Mouse (Mus musculus): ENCODE data around the gene Epb41. TPM values are rescaled to one million over a fixed set of nuclear protein-coding genes. Genes with fewer than 3 reads are reported as not detected.

The Epb41 gene
- total RNA-seq (2014; rRNA removed) (70.4 and 77.1 TPM in 2 replicates), polyA plus RNA-seq (2015; fragmentation: Nextera tagmentation; extraction: Ambion mirVana) (29.4 and 29.9 TPM in 2 replicates)

GRCm38 (mm10) chr4:132074933-132075769 is at the start of gene Epb41:
Gene Epb41 (minus strand): TSS chr4:132075321.
- DNase-seq (ENCODE audit: low spot score) (peak; percentile 84), ATAC-seq (ENCODE audit: low FRiP score) (peak; percentile 84)
- Histone ChIP-seq H3K4me3 (ENCODE audit: low read depth, low read length) (peak within 1 kb of the TSS; percentile 62), H3K9me3 (ENCODE audit: low read length) (no peaks in the 10 kb centered on the region), H3K4me1 (ENCODE audit: insufficient read depth, low read length) (0 out of 2 replicates have a peak, but pooled peaks cover 2% of the 10 kb centered on the region), H3K27me3 (ENCODE audit: insufficient read depth, low read length) (no peaks in the 10 kb centered on the region), H3K9ac (replicated peaks; ENCODE audit: low read length, poor library complexity, severe bottlenecking) (peak within 1 kb of the TSS; percentile 54), H3K36me3 (ENCODE audit: insufficient read depth, low read length) (no peaks in the 10 kb centered on the region), H3K4me2 (ENCODE audit: low read depth, low read length, poor library complexity, severe bottlenecking) (peak within 1 kb of the TSS; percentile 100), H3K27ac (ENCODE audit: low read depth, low read length) (no peak within 1 kb of the TSS)
- TF ChIP-seq CTCF (IDR thresholded peaks at IDR 0.05): peak; percentile 19
- under 1% methylated on average over 47 of the region's 47 CpGs for WGBS

- Histone ChIP-seq H3K9me3 (ENCODE audit: low read length) (no peaks in the 10 kb centered on the region), H3K36me3 (ENCODE audit: insufficient read depth, low read length) (no peaks in the 10 kb centered on the region), H3K4me2 (ENCODE audit: low read depth, low read length, poor library complexity, severe bottlenecking) (no peak overlapping the region), H3K9ac (replicated peaks; ENCODE audit: low read length, poor library complexity, severe bottlenecking) (no peak overlapping the region), H3K27me3 (ENCODE audit: insufficient read depth, low read length) (no peaks in the 10 kb centered on the region), H3K27ac (ENCODE audit: low read depth, low read length) (no peak overlapping the region), H3K4me1 (ENCODE audit: insufficient read depth, low read length) (no peaks in the 10 kb centered on the region), H3K4me3 (ENCODE audit: low read depth, low read length) (no peak overlapping the region)
- DNase-seq (ENCODE audit: low spot score) (no peak), ATAC-seq (ENCODE audit: low FRiP score) (no peak)
- WGBS: 93% methylated on average over 1 of the region's 1 CpGs
- no peak for TF ChIP-seq CTCF (IDR thresholded peaks at IDR 0.05)
Observed at GRCm38 (mm10) chr4:132123166-132123565, 48.0 kb upstream of the Epb41 start.

- Histone ChIP-seq H3K4me3 (ENCODE audit: low read depth, low read length) (no peak overlapping the region), H3K27ac (ENCODE audit: low read depth, low read length) (no peak overlapping the region), H3K9me3 (ENCODE audit: low read length) (no peaks in the 10 kb centered on the region), H3K4me2 (ENCODE audit: low read depth, low read length, poor library complexity, severe bottlenecking) (no peak overlapping the region), H3K4me1 (ENCODE audit: insufficient read depth, low read length) (no peaks in the 10 kb centered on the region), H3K27me3 (ENCODE audit: insufficient read depth, low read length) (no peaks in the 10 kb centered on the region), H3K9ac (replicated peaks; ENCODE audit: low read length, poor library complexity, severe bottlenecking) (no peak overlapping the region), H3K36me3 (ENCODE audit: insufficient read depth, low read length) (no peaks in the 10 kb centered on the region)
- DNase-seq (ENCODE audit: low spot score) (no peak), ATAC-seq (ENCODE audit: low FRiP score) (no peak)
- TF ChIP-seq CTCF (IDR thresholded peaks at IDR 0.05): peak; percentile 26
- WGBS: 83% methylated on average over 5 of the region's 5 CpGs
Observed at GRCm38 (mm10) chr4:132121674-132122073, 46.6 kb upstream of the Epb41 start.

GRCm38 (mm10) chr4:132119566-132119965 is 44.4 kb upstream of the Epb41 start:
- no peaks in the 10 kb centered on the region for H3K27me3 ChIP-seq (ENCODE audit: insufficient read depth, low read length)
- TF ChIP-seq CTCF (IDR thresholded peaks at IDR 0.05): no peak
- ATAC-seq (ENCODE audit: low FRiP score) (no peak), DNase-seq (ENCODE audit: low spot score) (no peak)
- no peaks in the 10 kb centered on the region for H3K4me1 ChIP-seq (ENCODE audit: insufficient read depth, low read length)
- H3K4me3 ChIP-seq (ENCODE audit: low read depth, low read length): no peak overlapping the region
- H3K27ac ChIP-seq (ENCODE audit: low read depth, low read length): no peak overlapping the region
- WGBS: 62% methylated on average over 9 of the region's 9 CpGs
- no peaks in the 10 kb centered on the region for H3K9me3 ChIP-seq (ENCODE audit: low read length)
- no peaks in the 10 kb centered on the region for H3K36me3 ChIP-seq (ENCODE audit: insufficient read depth, low read length)
- H3K9ac ChIP-seq (replicated peaks; ENCODE audit: low read length, poor library complexity, severe bottlenecking): no peak overlapping the region
- H3K4me2 ChIP-seq (ENCODE audit: low read depth, low read length, poor library complexity, severe bottlenecking): no peak overlapping the region

GRCm38 (mm10) chr4:132116315-132116714 is 41.2 kb upstream of the Epb41 start:
- Histone ChIP-seq H3K4me1 (ENCODE audit: insufficient read depth, low read length) (no peaks in the 10 kb centered on the region), H3K9ac (replicated peaks; ENCODE audit: low read length, poor library complexity, severe bottlenecking) (no peak overlapping the region), H3K27ac (ENCODE audit: low read depth, low read length) (no peak overlapping the region), H3K4me3 (ENCODE audit: low read depth, low read length) (no peak overlapping the region), H3K36me3 (ENCODE audit: insufficient read depth, low read length) (no peaks in the 10 kb centered on the region), H3K9me3 (ENCODE audit: low read length) (no peaks in the 10 kb centered on the region), H3K4me2 (ENCODE audit: low read depth, low read length, poor library complexity, severe bottlenecking) (no peak overlapping the region), H3K27me3 (ENCODE audit: insufficient read depth, low read length) (no peaks in the 10 kb centered on the region)
- no peak for TF ChIP-seq CTCF (IDR thresholded peaks at IDR 0.05)
- WGBS: 86% methylated on average over 4 of the region's 4 CpGs
- DNase-seq (ENCODE audit: low spot score) (no peak), ATAC-seq (ENCODE audit: low FRiP score) (no peak)

GRCm38 (mm10) chr4:132113411-132114095 is 38.4 kb upstream of the Epb41 start:
- TF ChIP-seq CTCF (IDR thresholded peaks at IDR 0.05): peak; percentile 25; the same call in 1 of the 2 replicates
- ATAC-seq (ENCODE audit: low FRiP score) (no peak), DNase-seq (ENCODE audit: low spot score) (peak; percentile 19)
- Histone ChIP-seq H3K9ac (replicated peaks; ENCODE audit: low read length, poor library complexity, severe bottlenecking) (no peak overlapping the region), H3K4me3 (ENCODE audit: low read depth, low read length) (peak overlapping the region; percentile 21; the same call in 1 of the 2 replicates), H3K4me1 (ENCODE audit: insufficient read depth, low read length) (no peaks in the 10 kb centered on the region), H3K27me3 (ENCODE audit: insufficient read depth, low read length) (no peaks in the 10 kb centered on the region), H3K36me3 (ENCODE audit: insufficient read depth, low read length) (no peaks in the 10 kb centered on the region), H3K9me3 (ENCODE audit: low read length) (no peaks in the 10 kb centered on the region), H3K4me2 (ENCODE audit: low read depth, low read length, poor library complexity, severe bottlenecking) (peak overlapping the region; percentile 51), H3K27ac (ENCODE audit: low read depth, low read length) (no peak overlapping the region)
- WGBS: 51% methylated on average over 52 of the region's 53 CpGs
